Mouse (Mus musculus) stomach, embryonic 14.5 days (tissue): ENCODE measurements at regions not wholly inside any gene's neighbourhood (a gene's known extent, or its start where the extent isn't known, plus 50 kb on each side); places are given as distances from the start of the nearest gene placed in this dataset.

Experiments used
- ATAC-seq: fragments of 200-750 bp; cut with Nextera tagmentation; 2 replicates; pipeline ENCODE4 v1.8.0; 2017; ENCODE audit warnings: low read depth, moderate TSS enrichment; ENCODE audit not compliant: insufficient number of reproducible peaks, insufficient read depth, low FRiP score
- H3K27ac ChIP-seq: fragments of 300-500 bp; sonication (generic); 2 replicates; pipeline ENCODE4 v1.5.1; 2014; ENCODE audit warnings: mild to moderate bottlenecking, low read length, moderate library complexity, mixed read lengths
- H3K27me3 ChIP-seq: fragments of 300-500 bp; sonication (generic); 2 replicates; pipeline ENCODE4 v1.6.1; 2014; ENCODE audit warnings: low read length, control low read depth, mixed read lengths; ENCODE audit not compliant: control insufficient read depth, insufficient read depth
- H3K36me3 ChIP-seq: fragments of 300-500 bp; sonication (generic); 2 replicates; pipeline ENCODE4 v1.6.1; 2014; ENCODE audit warnings: mild to moderate bottlenecking, control low read depth, low read length, moderate library complexity, mixed read lengths; ENCODE audit not compliant: control insufficient read depth, insufficient read depth
- H3K4me1 ChIP-seq: fragments of 300-500 bp; sonication (generic); 2 replicates; pipeline ENCODE4 v1.6.1; 2014; ENCODE audit warnings: low read length, control low read depth, mixed read lengths; ENCODE audit not compliant: control insufficient read depth, insufficient read depth
- H3K4me2 ChIP-seq: fragments of 300-500 bp; sonication (generic); replicated peaks from 2 replicates; pipeline ENCODE4 v1.6.1; 2014; ENCODE audit warnings: low read depth, low read length, control low read depth
- H3K4me3 ChIP-seq: fragments of 300-500 bp; sonication (generic); 2 replicates; pipeline ENCODE4 v1.5.1; 2014; ENCODE audit warnings: low read depth, low read length, control low read depth
- H3K9ac ChIP-seq: fragments of 300-500 bp; sonication (generic); replicated peaks from 2 replicates; pipeline ENCODE4 v1.6.1; 2014; ENCODE audit warnings: low read depth, mild to moderate bottlenecking, control low read depth, low read length, moderate library complexity, mixed read lengths
- H3K9me3 ChIP-seq: fragments of 300-500 bp; sonication (generic); 2 replicates; pipeline ENCODE4 v1.6.1; 2016; ENCODE audit warnings: low read depth, low read length, control low read depth; ENCODE audit not compliant: control insufficient read depth
- WGBS: fragments of 180-500 bp; shearing (Covaris S2); extraction: QIAGEN DNeasy Blood & Tissue Kit; methylation state at CpG from one replicate; pipeline ENCODE4 v1.1.7; 2014; 5-methylcytosine and 5-hydroxymethylcytosine counted together

DNA sequence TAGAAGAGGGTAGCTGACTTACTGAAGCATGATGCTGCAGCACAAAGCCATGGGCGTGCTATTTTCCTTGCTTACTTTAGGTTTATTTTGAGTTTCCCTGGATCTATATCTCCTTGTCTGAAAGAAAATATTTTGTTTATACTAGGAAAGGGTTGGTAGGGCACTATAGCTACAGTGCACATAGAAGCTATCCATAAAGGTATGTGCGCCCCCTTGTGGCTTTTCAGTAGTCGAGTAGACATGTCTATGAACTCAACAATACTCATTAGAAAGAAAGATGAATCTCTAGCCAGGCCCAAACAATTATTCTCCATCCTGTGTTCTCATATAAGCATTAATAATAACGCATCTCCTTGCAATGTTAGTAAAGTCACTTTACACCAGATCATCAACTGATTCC, 114.3 kb downstream of the Rab38 start:
- 11% methylated on average over 4 of the region's 4 CpGs for WGBS
- Histone ChIP-seq H3K36me3 (no peaks in the 10 kb centered on the region), H3K4me3 (no peak overlapping the region), H3K4me1 (no peaks in the 10 kb centered on the region), H3K27me3 (no peaks in the 10 kb centered on the region), H3K27ac (no peak overlapping the region), H3K4me2 (no peak overlapping the region), H3K9ac (no peak overlapping the region), H3K9me3 (no peaks in the 10 kb centered on the region)
- ATAC-seq: 0 out of 2 replicates have a peak, but pooled peaks have one; percentile 58

DNA sequence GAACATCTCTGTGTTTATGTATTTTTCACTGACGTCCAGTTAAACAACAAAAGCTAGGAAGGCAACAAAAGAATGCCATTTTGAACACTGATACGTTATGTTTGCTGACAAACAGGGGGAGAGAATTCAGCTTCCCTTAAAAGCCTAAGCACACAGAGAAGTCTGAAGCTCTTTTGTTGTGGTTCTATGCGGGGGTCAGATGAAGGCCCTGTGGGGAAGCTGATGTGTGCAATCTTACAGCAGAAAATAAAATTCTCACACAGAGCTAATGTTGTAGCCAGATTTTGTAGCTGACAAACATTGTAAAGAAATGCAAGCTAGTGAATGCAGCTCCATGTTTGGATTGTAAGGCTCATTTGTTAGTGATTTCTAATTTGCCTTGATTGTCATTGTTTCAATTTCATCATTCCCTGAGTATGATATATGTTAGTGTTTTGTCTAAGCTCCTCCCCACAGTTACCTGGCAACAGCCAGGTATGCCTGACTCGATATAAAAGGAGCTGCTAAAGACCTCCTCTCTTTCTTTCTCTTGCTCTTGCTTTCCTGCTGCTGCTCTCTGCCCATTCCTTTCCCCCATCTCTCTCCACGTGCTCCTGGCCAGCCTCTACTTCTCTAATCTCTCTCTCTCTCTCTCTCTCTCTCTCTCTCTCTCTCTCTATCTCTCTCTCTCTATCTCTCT, 115.0 kb downstream of the Rab38 start:
- no peak overlapping the region for H3K27ac ChIP-seq
- no peaks in the 10 kb centered on the region for H3K4me1 ChIP-seq
- H3K9ac ChIP-seq: no peak overlapping the region
- no peak overlapping the region for H3K4me3 ChIP-seq
- WGBS: 49% methylated on average over 5 of the region's 5 CpGs
- no peaks in the 10 kb centered on the region for H3K27me3 ChIP-seq
- no peak for ATAC-seq
- H3K36me3 ChIP-seq: no peaks in the 10 kb centered on the region
- H3K9me3 ChIP-seq: no peaks in the 10 kb centered on the region
- H3K4me2 ChIP-seq: no peak overlapping the region

DNA sequence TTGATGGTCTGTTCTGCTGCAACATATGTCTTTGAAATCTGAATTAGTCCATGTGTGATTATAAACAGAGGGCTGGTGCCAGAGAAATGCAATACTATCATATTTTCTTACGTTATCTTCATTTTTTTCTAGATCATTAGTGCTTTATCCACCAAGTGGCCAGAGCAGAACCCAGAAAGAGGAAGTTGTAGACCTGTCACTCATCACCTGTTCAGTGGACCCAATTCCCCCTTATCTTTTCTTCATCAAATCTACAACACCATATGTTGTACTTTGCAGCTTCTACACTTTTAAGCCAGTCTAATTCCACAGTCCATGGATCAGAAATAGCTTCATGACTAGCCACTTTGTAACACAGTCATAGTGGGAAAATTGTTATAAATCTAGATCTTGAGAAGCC, 145.0 kb downstream of the Rab38 start:
- no peak overlapping the region for H3K4me2 ChIP-seq
- 77% methylated on average over 1 of the region's 1 CpGs for WGBS
- no peak overlapping the region for H3K27ac ChIP-seq
- H3K27me3 ChIP-seq: no peaks in the 10 kb centered on the region
- no peaks in the 10 kb centered on the region for H3K9me3 ChIP-seq
- ATAC-seq: no peak
- H3K4me1 ChIP-seq: no peaks in the 10 kb centered on the region
- H3K9ac ChIP-seq: no peak overlapping the region
- H3K36me3 ChIP-seq: no peaks in the 10 kb centered on the region
- no peak overlapping the region for H3K4me3 ChIP-seq

DNA sequence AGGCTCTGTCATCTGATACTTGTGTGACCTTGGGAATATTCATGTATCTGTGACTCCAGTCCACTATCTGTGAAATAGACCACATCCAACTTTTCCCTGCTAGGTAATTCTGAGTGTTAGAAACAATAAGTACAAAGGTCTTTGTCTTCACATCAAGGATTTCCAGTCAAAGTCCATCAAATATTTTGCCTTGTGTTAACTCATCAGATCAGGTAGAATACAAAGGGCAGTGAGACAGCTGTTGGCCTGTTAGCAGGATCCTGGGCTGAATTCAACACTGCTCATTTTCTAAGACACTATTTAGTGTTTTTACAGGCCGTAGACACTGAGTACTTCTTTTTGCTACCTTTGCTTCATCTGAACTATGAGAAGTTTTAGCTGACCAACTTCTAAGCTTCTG, 170.7 kb downstream of the Rab38 start:
- Histone ChIP-seq H3K9ac (no peak overlapping the region), H3K36me3 (no peaks in the 10 kb centered on the region)

More for the DNA sequence above, 170.7 kb downstream of the Rab38 start:
- 73% methylated on average over 1 of the region's 1 CpGs for WGBS
- no peaks in the 10 kb centered on the region for H3K4me1 ChIP-seq
- H3K9me3 ChIP-seq: no peaks in the 10 kb centered on the region
- no peak overlapping the region for H3K27ac ChIP-seq
- no peak overlapping the region for H3K4me2 ChIP-seq
- ATAC-seq: no peak
- H3K4me3 ChIP-seq: no peak overlapping the region
- no peaks in the 10 kb centered on the region for H3K27me3 ChIP-seq
